Mouse (Mus musculus): Measurements from ENCODE around the gene Itga10. TPM values are rescaled to one million over a fixed set of nuclear protein-coding genes. Genes with fewer than 3 reads are reported as not detected.
A peak's percentile ranks its signal among the peaks of the same experiment; 100 is the strongest.
"Not testable (repeated sequence)": the region's sequence is repeated elsewhere in the genome, so short reads cannot be mapped to it uniquely, and the experiment has no call there.

The Itga10 gene
- total RNA-seq (2021): under 1 TPM; 0.61 to 0.62 TPM

GRCm38 (mm10) chr3:96645018-96645649, at the start of gene Itga10:
Itga10 (plus strand) TSS chr3:96645584.
- peak; percentile 27 to 58 for DNase-seq
- intact Hi-C loops (cut with DNase I): loop anchor here (5.0 kb wide), 1 partner anchor 62 kb away; the partner anchor contains the start of gene Nudt17

- intact Hi-C loops (cut with DNase I): no loop called here
- DNase-seq: no peak
Observed at GRCm38 (mm10) chr3:96595661-96596060, 49.7 kb upstream of the Itga10 start.

GRCm38 (mm10) chr3:96596228-96596707, 49.1 kb upstream of the Itga10 start, which contains the start of gene Ankrd34a:
Ankrd34a (plus strand) TSS chr3:96596636.
- peak; percentile 57 to 66 for DNase-seq
- intact Hi-C loops (cut with DNase I): no loop called here

GRCm38 (mm10) chr3:96596855-96597254, 48.5 kb upstream of the Itga10 start:
- intact Hi-C loops (cut with DNase I): no loop called here

GRCm38 (mm10) chr3:96597435-96597891, 47.9 kb upstream of the Itga10 start:
- intact Hi-C loops (cut with DNase I): no loop called here
- peak; percentile 28 to 45 for DNase-seq

More at GRCm38 (mm10) chr3:96596855-96597254, 48.5 kb upstream of the Itga10 start:
- DNase-seq: no peak

- intact Hi-C loops (cut with DNase I): no loop called here
- DNase-seq: peak; percentile 80 to 82
Observed at GRCm38 (mm10) chr3:96598156-96599068, 47.0 kb upstream of the Itga10 start.

- intact Hi-C loops (cut with DNase I): no loop called here
- DNase-seq: no peak
Observed at GRCm38 (mm10) chr3:96599069-96599393, 46.4 kb upstream of the Itga10 start.

- DNase-seq: no peak
- intact Hi-C loops (cut with DNase I): no loop called here
Observed at GRCm38 (mm10) chr3:96599411-96599810, 46.0 kb upstream of the Itga10 start.

GRCm38 (mm10) chr3:96600639-96601250, 44.6 kb upstream of the Itga10 start, which contains the start of gene Lix1l:
Lix1l (plus strand) TSS chr3:96601149.
- DNase-seq: peak; percentile 90 to 94
- intact Hi-C loops (cut with DNase I): loop anchor here (2.0 kb wide), 1 partner anchor 34 kb away; the partner anchor contains the start of genes Gm42957 and Pex11b

- DNase-seq: peak; percentile 79 to 86
- intact Hi-C loops (cut with DNase I): loop anchor here (2.0 kb wide), 1 partner anchor 33 kb away; the partner anchor contains the start of genes Gm42957 and Pex11b
Observed at GRCm38 (mm10) chr3:96601251-96601787, 44.1 kb upstream of the Itga10 start.

- peak; percentile 43 to 49 for DNase-seq
- intact Hi-C loops (cut with DNase I): loop anchor here (2.0 kb wide), 1 partner anchor 33 kb away; the partner anchor contains the start of genes Gm42957 and Pex11b
Observed at GRCm38 (mm10) chr3:96601941-96602703, 43.3 kb upstream of the Itga10 start.

GRCm38 (mm10) chr3:96602704-96603084, 42.7 kb upstream of the Itga10 start:
- DNase-seq: no peak

GRCm38 (mm10) chr3:96603311-96603710, 42.1 kb upstream of the Itga10 start:
- no peak for DNase-seq
- intact Hi-C loops (cut with DNase I): no loop called here

More at GRCm38 (mm10) chr3:96602704-96603084, 42.7 kb upstream of the Itga10 start:
- intact Hi-C loops (cut with DNase I): no loop called here

- intact Hi-C loops (cut with DNase I); DNase-seq: not testable (repeated sequence)
Observed at GRCm38 (mm10) chr3:96606007-96606406, 39.4 kb upstream of the Itga10 start.

GRCm38 (mm10) chr3:96606618-96607017, 38.8 kb upstream of the Itga10 start:
- intact Hi-C loops (cut with DNase I): no loop called here

GRCm38 (mm10) chr3:96617941-96618340, 27.4 kb upstream of the Itga10 start:
- intact Hi-C loops (cut with DNase I): no loop called here
- no peak for DNase-seq

More at GRCm38 (mm10) chr3:96606618-96607017, 38.8 kb upstream of the Itga10 start:
- DNase-seq: no peak

GRCm38 (mm10) chr3:96623201-96623600, 22.2 kb upstream of the Itga10 start:
- intact Hi-C loops (cut with DNase I): no loop called here

GRCm38 (mm10) chr3:96629729-96630600, 15.4 kb upstream of the Itga10 start, which contains the start of gene Rbm8a:
Rbm8a (plus strand) TSS chr3:96629933.
- peak; percentile 96 to 97 for DNase-seq
- intact Hi-C loops (cut with DNase I): no loop called here

More at GRCm38 (mm10) chr3:96623201-96623600, 22.2 kb upstream of the Itga10 start:
- no peak for DNase-seq

Measured in heart, postnatal 36 days (tissue).